In genomic region chr1:131134942-131135522, GRCm38 (mm10) we compare ENCODE assay signal across 8 mouse cellular contexts. TPM values are rescaled to one million over a fixed set of nuclear protein-coding genes. Genes with fewer than 3 reads are reported as not detected.
A peak's percentile ranks its signal among the peaks of the same experiment; 100 is the strongest.
DNase-seq lines count a peak whose midpoint lies in the region; ATAC-seq and TF ChIP-seq lines count a peak whose summit lies in the region.

No protein-coding gene starts in this region.

- H3K4me1 ChIP-seq in kidney, adult 2 months (ENCODE audit: control insufficient read depth, insufficient read depth, low read length), result no peaks in the 10 kb centered on the region; the same call in 1 of the 2 replicates
- H3K4me1 ChIP-seq in kidney, embryonic 16.5 days (ENCODE audit: insufficient read depth, low read length), result peaks cover 24% of the 10 kb centered on the region
- H3K4me1 ChIP-seq in forebrain, embryonic 14.5 days (ENCODE audit: control insufficient read depth, insufficient read depth, low read length), result peaks cover 31% of the 10 kb centered on the region
- H3K4me1 ChIP-seq in liver, postnatal 0 days (ENCODE audit: insufficient read depth), result peaks cover 12% of the 10 kb centered on the region

- no peak overlapping the region for H3K4me2 ChIP-seq in kidney, embryonic 16.5 days (replicated peaks; ENCODE audit: low read depth, low read length)
- peak overlapping the region; percentile 51 for H3K4me2 ChIP-seq in forebrain, embryonic 14.5 days (ENCODE audit: low read length)
- peak overlapping the region; percentile 97 for H3K4me2 ChIP-seq in liver, postnatal 0 days (ENCODE audit: low read depth, low read length)

- ATAC-seq in kidney, embryonic 16.5 days (ENCODE audit: low FRiP score, low TSS enrichment), result no peak
- no peak for ATAC-seq in forebrain, embryonic 14.5 days
- ATAC-seq in liver, postnatal 0 days, result no peak
- no peak for ATAC-seq in cerebellum, adult (ENCODE audit: insufficient number of reproducible peaks, low FRiP score, low TSS enrichment)

- no peak for TF ChIP-seq CTCF in kidney, adult 2 months (conservative IDR thresholded peaks at IDR 0.05; ENCODE audit: insufficient read depth, insufficient read length, low read depth, low read length)
- no peak for TF ChIP-seq CTCF in liver, postnatal 0 days (IDR thresholded peaks at IDR 0.05; ENCODE audit: low read depth)

- no peak overlapping the region for H3K27ac ChIP-seq in kidney, adult 2 months (ENCODE audit: insufficient read depth, low read depth, low read length)
- no peak overlapping the region for H3K27ac ChIP-seq in kidney, embryonic 16.5 days (ENCODE audit: low read length)
- peak overlapping the region; percentile 59 for H3K27ac ChIP-seq in forebrain, embryonic 14.5 days (ENCODE audit: low read depth, low read length)
- H3K27ac ChIP-seq in liver, postnatal 0 days (ENCODE audit: low read depth), result peak overlapping the region; percentile 63

- H3K36me3 ChIP-seq in kidney, adult 2 months (ENCODE audit: control insufficient read depth, insufficient read depth, low read length), result no peaks in the 10 kb centered on the region
- H3K36me3 ChIP-seq in kidney, embryonic 16.5 days (ENCODE audit: insufficient read depth, low read length), result peaks cover 1% of the 10 kb centered on the region
- H3K36me3 ChIP-seq in forebrain, embryonic 14.5 days (ENCODE audit: control insufficient read depth, insufficient read depth, low read length), result peaks cover 18% of the 10 kb centered on the region
- peaks cover 16% of the 10 kb centered on the region for H3K36me3 ChIP-seq in liver, postnatal 0 days (replicated peaks; ENCODE audit: insufficient read depth, low read length)

- H3K4me3 ChIP-seq in kidney, adult 2 months (ENCODE audit: insufficient read depth, low read depth, low read length), result no peak overlapping the region
- no peak overlapping the region for H3K4me3 ChIP-seq in kidney, embryonic 16.5 days (ENCODE audit: low read length)
- 0 out of 2 replicates have a peak overlapping the region, but pooled peaks have one; percentile 14 for H3K4me3 ChIP-seq in forebrain, embryonic 14.5 days (ENCODE audit: low read depth, low read length)
- peak overlapping the region; percentile 81 for H3K4me3 ChIP-seq in liver, postnatal 0 days (ENCODE audit: low read depth, low read length)

- no peak for TF ChIP-seq EP300 in liver, postnatal 0 days (IDR thresholded peaks at IDR 0.05; ENCODE audit: low read depth)

- DNase-seq in kidney, adult 2 months, result peak; percentile 78
- DNase-seq in MN1 (ENCODE audit: low spot score), result peak; percentile 69
- DNase-seq in forebrain, embryonic 14.5 days (ENCODE audit: low spot score), result peak; percentile 41
- DNase-seq in liver, postnatal 0 days, result peak; percentile 41
- DNase-seq in urinary bladder, adult 2 months (ENCODE audit: low spot score), result no peak
- DNase-seq in right cerebral cortex, postnatal 10 days (ENCODE audit: low spot score in 2 of 2), result no peak

- no peak overlapping the region for H3K9ac ChIP-seq in kidney, embryonic 16.5 days (replicated peaks; ENCODE audit: low read length)
- H3K9ac ChIP-seq in forebrain, embryonic 14.5 days (ENCODE audit: low read length), result no peak overlapping the region
- H3K9ac ChIP-seq in liver, postnatal 0 days (replicated peaks), result peak overlapping the region; percentile 90

- no peaks in the 10 kb centered on the region for H3K27me3 ChIP-seq in kidney, adult 2 months (replicated peaks; ENCODE audit: control insufficient read depth, insufficient read depth, low read length)
- H3K27me3 ChIP-seq in kidney, embryonic 16.5 days (ENCODE audit: insufficient read depth, low read length), result no peaks in the 10 kb centered on the region
- no peaks in the 10 kb centered on the region for H3K27me3 ChIP-seq in forebrain, embryonic 14.5 days (replicated peaks; ENCODE audit: control insufficient read depth, insufficient read depth, low read length)
- no peaks in the 10 kb centered on the region for H3K27me3 ChIP-seq in liver, postnatal 0 days (ENCODE audit: insufficient read depth, low read length)

- WGBS in kidney, adult 2 months, result 38% methylated on average over 8 of the region's 8 CpGs
- WGBS in kidney, embryonic 16.5 days, result 54% methylated on average over 8 of the region's 8 CpGs
- WGBS in forebrain, embryonic 14.5 days, result 35% methylated on average over 8 of the region's 8 CpGs
- WGBS in liver, postnatal 0 days (ENCODE audit: insufficient replicate concordance), result 49% methylated on average over 8 of the region's 8 CpGs

- no peaks in the 10 kb centered on the region for H3K9me3 ChIP-seq in kidney, embryonic 16.5 days (ENCODE audit: low read length)
- H3K9me3 ChIP-seq in forebrain, embryonic 14.5 days (replicated peaks; ENCODE audit: control insufficient read depth, low read length), result no peaks in the 10 kb centered on the region
- H3K9me3 ChIP-seq in liver, postnatal 0 days (ENCODE audit: low read length), result no peaks in the 10 kb centered on the region

- TF ChIP-seq POLR2A in kidney, adult 2 months (IDR thresholded peaks at IDR 0.05; ENCODE audit: low read depth, low read length), result no peak

RNA-seq across cellular contexts. Expression of gene Dyrk3, which starts 3.1 kb away (rescaled TPM):
- 0.94 and 1.4 TPM in 2 replicates for polyA plus RNA-seq in kidney, adult 2 months (2012; rRNA removed)
- polyA plus RNA-seq in kidney, embryonic 16.5 days (2015; fragmentation: Nextera tagmentation; extraction: Ambion mirVana), result 5.9 and 6.1 TPM in 2 replicates
- 19.2 and 19.4 TPM in 2 replicates for polyA plus RNA-seq in forebrain, embryonic 14.5 days (2014; fragmentation: Nextera tagmentation; extraction: Ambion mirVana)
- 9.5 and 10.3 TPM in 2 replicates for polyA plus RNA-seq in liver, postnatal 0 days (2015; fragmentation: Nextera tagmentation; extraction: Ambion mirVana)
- polyA plus RNA-seq in urinary bladder, adult 2 months (2012; rRNA removed), result 0.47 and 0.52 TPM in 2 replicates

RNA-seq across cellular contexts. Expression of gene Eif2d, which starts 17.9 kb away (rescaled TPM):
- polyA plus RNA-seq in kidney, adult 2 months (2012; rRNA removed), result 32.1 and 35.5 TPM in 2 replicates
- polyA plus RNA-seq in kidney, embryonic 16.5 days (2015; fragmentation: Nextera tagmentation; extraction: Ambion mirVana), result 70.0 and 70.5 TPM in 2 replicates
- polyA plus RNA-seq in forebrain, embryonic 14.5 days (2014; fragmentation: Nextera tagmentation; extraction: Ambion mirVana), result 61.5 and 66.1 TPM in 2 replicates
- polyA plus RNA-seq in liver, postnatal 0 days (2015; fragmentation: Nextera tagmentation; extraction: Ambion mirVana), result 18.2 and 19.0 TPM in 2 replicates
- polyA plus RNA-seq in urinary bladder, adult 2 months (2012; rRNA removed), result 39.3 and 45.1 TPM in 2 replicates

RNA-seq across cellular contexts. Expression of gene Mapkapk2, which starts 37.4 kb away (rescaled TPM):
- polyA plus RNA-seq in kidney, adult 2 months (2012; rRNA removed), result 95.3 and 99.5 TPM in 2 replicates
- 26.5 and 43.9 TPM in 2 replicates for polyA plus RNA-seq in kidney, embryonic 16.5 days (2015; fragmentation: Nextera tagmentation; extraction: Ambion mirVana)
- polyA plus RNA-seq in forebrain, embryonic 14.5 days (2014; fragmentation: Nextera tagmentation; extraction: Ambion mirVana), result 24.7 and 35.2 TPM in 2 replicates
- polyA plus RNA-seq in liver, postnatal 0 days (2015; fragmentation: Nextera tagmentation; extraction: Ambion mirVana), result 18.3 and 19.6 TPM in 2 replicates
- polyA plus RNA-seq in urinary bladder, adult 2 months (2012; rRNA removed), result 77.4 and 86.8 TPM in 2 replicates

Comparison
In these comparisons a context has a peak if more than half of its experiments do, and no peak if none do; other contexts are left out.
1. DNase-seq: peak in kidney, adult 2 months (single experiment), MN1 (single experiment), forebrain, embryonic 14.5 days (single experiment) and liver, postnatal 0 days (single experiment); none in urinary bladder, adult 2 months (single experiment) and right cerebral cortex, postnatal 10 days (0 of 2).
2. H3K27ac ChIP-seq: peak in forebrain, embryonic 14.5 days (single experiment) and liver, postnatal 0 days (single experiment); none in kidney, adult 2 months (single experiment) and kidney, embryonic 16.5 days (single experiment).
3. H3K4me3 ChIP-seq: peak in forebrain, embryonic 14.5 days (single experiment) and liver, postnatal 0 days (single experiment); none in kidney, adult 2 months (single experiment) and kidney, embryonic 16.5 days (single experiment).